Mouse (Mus musculus) C2C12 (cell line): Measurements from ENCODE around the gene Spata19.

Experiments used
- CEBPB ChIP-seq: IDR thresholded peaks from one replicate; pipeline ENCODE4 v1.6.1; 2011; ENCODE audit warnings: low read depth, mild to moderate bottlenecking, control low read depth, moderate library complexity
- CTCF ChIP-seq: IDR thresholded peaks from one replicate; pipeline ENCODE4 v1.5.1; 2011; ENCODE audit not compliant: control insufficient read depth, insufficient read depth, insufficient read length
- MAX ChIP-seq: IDR thresholded peaks from one replicate; pipeline ENCODE4 v1.6.1; 2011; ENCODE audit warnings: mild to moderate bottlenecking, control low read depth
- MYOD1 ChIP-seq: IDR thresholded peaks from one replicate; pipeline ENCODE4 v1.6.1; 2011; ENCODE audit warnings: low read depth; ENCODE audit not compliant: control insufficient read depth, insufficient read length
- MYOG ChIP-seq: IDR thresholded peaks from one replicate; pipeline ENCODE4 v1.6.1; 2011; ENCODE audit not compliant: control insufficient read depth, insufficient read length; ENCODE audit errors: extremely low read depth
- USF1 ChIP-seq: IDR thresholded peaks from one replicate; pipeline ENCODE4 v1.6.1; 2011; ENCODE audit warnings: low read depth, mild to moderate bottlenecking, control low read depth, moderate library complexity

- TF ChIP-seq CTCF (no peak), MYOD1 (no peak), CEBPB (no peak), MYOG (no peak), USF1 (no peak), MAX (no peak)
Observed at GRCm38 (mm10) chr9:27396500-27396899, at the start of gene Spata19.
